Mouse (Mus musculus) small intestine, adult 2 months (tissue): ENCODE measurements at regions not wholly inside any gene's neighbourhood (a gene's known extent, or its start where the extent isn't known, plus 50 kb on each side); places are given as distances from the start of the nearest gene placed in this dataset.

ENCODE experiments used
- H3K27ac ChIP-seq: fragments of 200-500 bp; 2 replicates; pipeline ENCODE4 v1.5.1; 2012; ENCODE audit warnings: low read depth, low read length, control low read depth, inconsistent platforms; ENCODE audit not compliant: insufficient read depth
- H3K27me3 ChIP-seq: fragments of 200-500 bp; 2 replicates; pipeline ENCODE4 v1.6.1; 2012; ENCODE audit warnings: mild to moderate bottlenecking, moderate library complexity, low read length, inconsistent platforms; ENCODE audit not compliant: control insufficient read depth, insufficient read depth
- H3K36me3 ChIP-seq: fragments of 200-500 bp; 2 replicates; pipeline ENCODE4 v1.6.1; 2012; ENCODE audit warnings: mild to moderate bottlenecking, low read length, control low read depth, inconsistent platforms; ENCODE audit not compliant: control insufficient read depth, insufficient read depth
- H3K4me1 ChIP-seq: fragments of 200-500 bp; 2 replicates; pipeline ENCODE4 v1.6.1; 2012; ENCODE audit warnings: low read length, inconsistent platforms, mixed read lengths; ENCODE audit not compliant: control insufficient read depth, insufficient read depth, insufficient read length
- H3K4me3 ChIP-seq: fragments of 200-500 bp; 2 replicates; pipeline ENCODE4 v1.5.1; 2012; ENCODE audit warnings: low read depth, mild to moderate bottlenecking, control low read depth, inconsistent platforms, low read length, moderate library complexity
- CTCF ChIP-seq: fragments of 200-500 bp; IDR thresholded peaks from 2 replicates; pipeline ENCODE4 v1.5.1; 2012; ENCODE audit warnings: low read depth, mild to moderate bottlenecking, control low read depth, inconsistent platforms, low read length, moderate library complexity, mixed read lengths; ENCODE audit not compliant: insufficient replicate concordance, insufficient read length; ENCODE audit errors: extremely low read depth
- POLR2A ChIP-seq: fragments of 200-500 bp; IDR thresholded peaks from 2 replicates; pipeline ENCODE4 v1.6.1; 2012; ENCODE audit warnings: low read depth, mild to moderate bottlenecking, control low read depth, inconsistent platforms, low read length, moderate library complexity
- WGBS: fragments of 180-500 bp; shearing (Covaris S2); methylation state at CpG from one replicate; pipeline ENCODE4 v1.1.7; 2018; 5-methylcytosine and 5-hydroxymethylcytosine counted together

GRCm38 (mm10) chr1:185121552-185121951 lies 82.4 kb upstream of the Rab3gap2 start:
- TF ChIP-seq CTCF (no peak), POLR2A (no peak)
- no peaks in the 10 kb centered on the region for H3K36me3 ChIP-seq
- WGBS: 83% methylated on average over 2 of the region's 2 CpGs
- H3K27ac ChIP-seq: no peak overlapping the region
- no peaks in the 10 kb centered on the region for H3K27me3 ChIP-seq
- no peaks in the 10 kb centered on the region for H3K4me1 ChIP-seq
- no peak overlapping the region for H3K4me3 ChIP-seq

- H3K4me1 ChIP-seq: no peaks in the 10 kb centered on the region
- TF ChIP-seq CTCF (no peak), POLR2A (no peak)
- no peak overlapping the region for H3K27ac ChIP-seq
- H3K4me3 ChIP-seq: no peak overlapping the region
- 58% methylated on average over 2 of the region's 2 CpGs for WGBS
- no peaks in the 10 kb centered on the region for H3K36me3 ChIP-seq
- H3K27me3 ChIP-seq: no peaks in the 10 kb centered on the region
These were observed 83.5 kb upstream of the Rab3gap2 start for GRCm38 (mm10) chr1:185120416-185120815.

- no peak overlapping the region for H3K4me3 ChIP-seq
- H3K27me3 ChIP-seq: no peaks in the 10 kb centered on the region
- no peaks in the 10 kb centered on the region for H3K4me1 ChIP-seq
- H3K36me3 ChIP-seq: no peaks in the 10 kb centered on the region
- H3K27ac ChIP-seq: no peak overlapping the region
- no peak for TF ChIP-seq POLR2A
- TF ChIP-seq CTCF: no peak
- WGBS: 62% methylated on average over 5 of the region's 5 CpGs
These were observed 86.2 kb upstream of the Rab3gap2 start for GRCm38 (mm10) chr1:185117711-185118110.

GRCm38 (mm10) chr1:185113687-185114086 lies 90.2 kb upstream of the Rab3gap2 start:
- Histone ChIP-seq H3K4me1 (no peaks in the 10 kb centered on the region), H3K27ac (no peak overlapping the region), H3K27me3 (no peaks in the 10 kb centered on the region), H3K36me3 (no peaks in the 10 kb centered on the region), H3K4me3 (no peak overlapping the region)
- TF ChIP-seq CTCF: no peak
- no peak for TF ChIP-seq POLR2A
- 86% methylated on average over 6 of the region's 6 CpGs for WGBS

- no peaks in the 10 kb centered on the region for H3K36me3 ChIP-seq
- TF ChIP-seq CTCF: no peak
- TF ChIP-seq POLR2A: no peak
- H3K4me1 ChIP-seq: no peaks in the 10 kb centered on the region
- H3K4me3 ChIP-seq: no peak overlapping the region
- H3K27ac ChIP-seq: no peak overlapping the region
- H3K27me3 ChIP-seq: no peaks in the 10 kb centered on the region
- WGBS: 60% methylated on average over 4 of the region's 4 CpGs
These were observed 91.9 kb upstream of the Rab3gap2 start for GRCm38 (mm10) chr1:185112017-185112399.

- 63% methylated on average over 10 of the region's 10 CpGs for WGBS
- Histone ChIP-seq H3K4me3 (no peak overlapping the region), H3K27me3 (no peaks in the 10 kb centered on the region), H3K27ac (no peak overlapping the region), H3K4me1 (no peaks in the 10 kb centered on the region), H3K36me3 (no peaks in the 10 kb centered on the region)
- no peak for TF ChIP-seq CTCF
- no peak for TF ChIP-seq POLR2A
These were observed 92.4 kb upstream of the Rab3gap2 start for GRCm38 (mm10) chr1:185111347-185112016.

- H3K27me3 ChIP-seq: no peaks in the 10 kb centered on the region
- H3K4me1 ChIP-seq: no peaks in the 10 kb centered on the region
- TF ChIP-seq CTCF (no peak), POLR2A (no peak)
- no peaks in the 10 kb centered on the region for H3K36me3 ChIP-seq
- 84% methylated on average over 7 of the region's 7 CpGs for WGBS
- no peak overlapping the region for H3K4me3 ChIP-seq
- no peak overlapping the region for H3K27ac ChIP-seq
These were observed 98.7 kb upstream of the Rab3gap2 start for GRCm38 (mm10) chr1:185104945-185105884.
